Mouse (Mus musculus) thymus, postnatal 10 days (tissue): Measurements from ENCODE around the gene Zfp775.

ENCODE experiments used
- DNase-seq, 2 experiments: peaks; one replicate each; pipeline ENCODE4 v3.0.0; 2021; ENCODE audit warnings: low spot score in 2 of 2

Gene Zfp775

GRCm38 (mm10) chr6:48601271-48602079, at the start of gene Zfp775:
TSS of gene Zfp775 (plus strand) at chr6:48602063.
- DNase-seq = peak; percentile 88 to 90

- DNase-seq = peak; percentile 33 to 62
Measured at GRCm38 (mm10) chr6:48552918-48553317, 48.9 kb upstream of the Zfp775 start.

GRCm38 (mm10) chr6:48553819-48554218, 48.0 kb upstream of the Zfp775 start:
- DNase-seq = no peak

- peak; percentile 80 to 82 for DNase-seq
Measured at GRCm38 (mm10) chr6:48554280-48555103, 47.4 kb upstream of the Zfp775 start, which contains the start of gene Lrrc61. TSS of gene Lrrc61 (plus strand) at chr6:48554796.

- peak; percentile 13 to 19 for DNase-seq
Measured at GRCm38 (mm10) chr6:48555104-48555890, 46.6 kb upstream of the Zfp775 start.

- no peak for DNase-seq
Measured at GRCm38 (mm10) chr6:48555956-48556355, 45.9 kb upstream of the Zfp775 start.

GRCm38 (mm10) chr6:48565693-48566310, 36.1 kb upstream of the Zfp775 start:
- DNase-seq = no peak

GRCm38 (mm10) chr6:48566312-48566711, 35.6 kb upstream of the Zfp775 start:
- DNase-seq = no peak

GRCm38 (mm10) chr6:48568036-48568984, 33.6 kb upstream of the Zfp775 start:
- no peak for DNase-seq

- no peak for DNase-seq
Measured at GRCm38 (mm10) chr6:48569065-48569807, 32.6 kb upstream of the Zfp775 start.

- no peak for DNase-seq
Measured at GRCm38 (mm10) chr6:48572014-48572413, 29.8 kb upstream of the Zfp775 start.

- DNase-seq = no peak
Measured at GRCm38 (mm10) chr6:48572572-48573061, 29.2 kb upstream of the Zfp775 start, which contains the start of gene Rarres2. TSS of gene Rarres2 (minus strand) at chr6:48572789.

GRCm38 (mm10) chr6:48573280-48573679, 28.6 kb upstream of the Zfp775 start:
- no peak for DNase-seq

GRCm38 (mm10) chr6:48573981-48574380, 27.9 kb upstream of the Zfp775 start:
- no peak for DNase-seq

- no peak for DNase-seq
Measured at GRCm38 (mm10) chr6:48578736-48579135, 23.1 kb upstream of the Zfp775 start.

GRCm38 (mm10) chr6:48579215-48579648, 22.6 kb upstream of the Zfp775 start:
- no peak for DNase-seq

- no peak for DNase-seq
Measured at GRCm38 (mm10) chr6:48581257-48581656, 20.6 kb upstream of the Zfp775 start.

- DNase-seq = peak in 1 of 2 experiments; percentile 61
Measured at GRCm38 (mm10) chr6:48582037-48582436, 19.8 kb upstream of the Zfp775 start.

- no peak for DNase-seq
Measured at GRCm38 (mm10) chr6:48589194-48589750, 12.6 kb upstream of the Zfp775 start, which contains the start of gene Gm45021. TSS of gene Gm45021 (plus strand) at chr6:48589610.
